Mouse (Mus musculus): ENCODE results near the gene Med15.
A peak's percentile ranks its signal among the peaks of the same experiment; 100 is the strongest.
"Not testable (repeated sequence)": the region's sequence is repeated elsewhere in the genome, so short reads cannot be mapped to it uniquely, and the experiment has no call there.

Med15 gene

GRCm38 (mm10) chr16:17732841-17733340, at the start of gene Med15:
Gene Med15, minus strand, starts transcription at chr16:17732891.
- no peak for DNase-seq

DNA sequence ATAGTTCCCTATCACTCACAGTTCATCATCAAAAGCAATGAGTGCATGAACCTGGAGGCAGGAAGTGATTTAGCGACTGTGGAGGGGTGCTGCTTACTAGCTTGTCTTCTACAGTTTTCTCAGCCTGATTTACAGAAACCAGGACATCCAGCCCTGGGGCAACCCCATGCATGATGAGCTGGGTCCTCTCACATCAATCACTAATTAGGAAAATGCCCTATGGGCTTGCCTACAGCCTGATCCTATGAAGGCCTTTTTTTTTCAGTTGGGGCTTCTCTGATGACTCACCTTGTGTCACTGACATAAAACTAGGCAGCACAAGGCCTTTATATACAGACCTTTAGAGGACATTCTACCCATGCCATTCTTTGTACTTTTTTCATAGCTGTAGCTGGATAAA, 47.0 kb upstream of the Med15 start:
- no peak for DNase-seq

DNA sequence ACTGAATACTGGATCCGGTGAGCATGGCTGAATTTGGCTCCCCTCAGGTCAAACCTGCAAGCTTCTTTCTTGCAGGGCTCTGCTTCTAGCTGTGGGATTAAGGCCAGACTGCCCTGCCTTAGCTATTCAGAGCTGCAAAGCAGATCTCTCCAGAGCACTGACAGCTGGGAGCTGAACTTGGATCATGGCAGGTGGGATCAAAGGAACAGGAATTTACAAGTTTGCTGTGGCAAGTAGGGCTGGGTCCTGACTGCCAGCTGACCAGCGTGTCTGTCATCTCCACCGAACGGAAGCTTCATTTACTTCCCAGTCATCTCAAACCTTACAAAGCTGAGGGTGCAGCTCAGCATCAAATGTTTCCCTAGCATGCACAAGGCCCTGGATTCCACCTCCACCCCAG, 45.5 kb upstream of the Med15 start:
- DNase-seq, result no peak

DNA sequence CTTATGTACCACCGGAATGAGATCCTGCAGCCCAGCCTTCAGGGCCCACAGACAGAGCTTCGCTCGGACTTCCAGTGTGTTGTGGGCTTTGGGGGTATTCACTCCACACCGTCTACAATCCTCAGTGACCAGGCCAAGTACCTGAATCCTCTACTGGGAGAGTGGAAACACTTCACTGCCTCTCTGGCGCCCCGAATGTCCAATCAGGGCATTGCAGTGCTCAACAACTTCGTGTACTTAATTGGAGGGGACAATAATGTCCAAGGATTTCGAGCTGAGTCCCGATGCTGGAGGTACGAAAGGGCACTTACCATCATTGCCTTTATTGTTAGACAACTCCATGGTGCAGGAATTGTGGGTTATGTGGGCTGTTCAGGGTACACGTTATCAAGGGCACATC, 44.1 kb upstream of the Med15 start:
- peak in 1 of 2 experiments; percentile 80 for DNase-seq

- DNase-seq, result peak in 1 of 2 experiments; percentile 28
These were observed 38.6 kb upstream of the Med15 start for GRCm38 (mm10) chr16:17771117-17771865.

GRCm38 (mm10) chr16:17768834-17769233, 36.1 kb upstream of the Med15 start:
- DNase-seq, result peak in 1 of 2 experiments; percentile 6

GRCm38 (mm10) chr16:17764108-17764511, 31.4 kb upstream of the Med15 start:
- peak; percentile 31 to 35 for DNase-seq

DNA sequence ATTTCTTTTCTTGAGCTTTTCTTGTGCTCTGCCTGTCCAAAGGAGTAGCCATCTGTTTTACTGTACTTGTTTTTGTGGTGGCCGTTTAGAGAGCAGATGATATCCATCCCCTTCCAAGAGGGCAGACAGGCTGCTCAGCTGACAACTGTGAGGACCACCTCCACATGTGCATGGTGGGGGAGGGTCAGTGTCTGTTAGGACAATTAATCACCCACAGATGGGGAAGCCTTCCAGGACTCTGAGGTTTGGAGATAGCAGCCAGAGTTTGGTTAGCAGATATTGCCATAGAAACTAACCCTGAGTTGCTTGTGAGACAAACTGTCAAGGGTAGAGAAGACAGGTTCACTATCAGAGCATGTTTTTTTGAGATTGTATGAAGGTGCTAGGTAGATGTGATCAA, 28.4 kb upstream of the Med15 start:
- DNase-seq, result no peak

DNA sequence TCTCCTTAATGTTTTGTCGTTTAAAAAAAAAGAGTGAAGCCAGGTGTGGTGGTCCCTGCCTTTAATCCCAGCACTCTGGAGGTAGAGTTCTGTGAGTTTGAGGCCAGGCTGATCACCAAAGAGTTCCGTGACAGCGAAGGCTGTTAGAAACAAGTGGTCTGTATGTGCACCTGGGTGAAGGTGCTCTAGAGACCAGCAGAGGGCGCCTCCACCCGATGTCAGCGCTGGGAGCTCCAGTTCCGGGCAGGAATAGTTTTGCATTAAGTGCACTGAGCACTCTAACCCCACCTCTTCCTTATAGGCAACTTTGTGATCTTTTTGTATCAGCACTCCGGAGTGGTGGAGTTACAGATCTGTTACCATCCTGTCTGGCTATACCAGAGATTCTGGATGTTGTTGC, 28.0 kb upstream of the Med15 start:
- peak; percentile 39 to 76 for DNase-seq

DNA sequence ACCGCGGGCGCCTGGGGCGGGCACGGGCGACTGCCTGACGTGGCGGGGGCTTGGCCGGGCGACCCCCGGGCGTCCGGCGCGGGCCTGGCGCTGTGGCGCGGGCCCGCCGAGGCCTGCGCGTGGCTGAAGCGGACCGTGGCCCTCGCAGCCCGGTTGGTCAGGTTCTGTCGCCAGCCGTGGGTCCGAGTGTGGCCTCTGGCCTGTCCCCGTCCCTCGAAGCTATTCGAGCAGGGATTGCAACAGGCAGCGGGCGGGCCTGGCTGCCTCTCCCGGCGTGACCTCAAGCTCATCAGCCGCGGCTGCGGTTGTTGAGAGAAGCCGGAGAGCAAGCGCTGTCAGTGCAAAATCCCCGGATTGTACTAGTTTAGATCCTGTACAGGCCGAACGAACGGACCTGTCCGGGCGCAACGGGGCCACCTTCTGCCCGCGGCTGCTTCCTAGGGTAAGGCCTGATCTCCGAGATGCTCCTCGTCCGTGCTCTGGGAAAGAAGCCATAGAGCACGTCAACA, 27.2 kb upstream of the Med15 start:
- DNase-seq, result peak; percentile 45 to 65

DNA sequence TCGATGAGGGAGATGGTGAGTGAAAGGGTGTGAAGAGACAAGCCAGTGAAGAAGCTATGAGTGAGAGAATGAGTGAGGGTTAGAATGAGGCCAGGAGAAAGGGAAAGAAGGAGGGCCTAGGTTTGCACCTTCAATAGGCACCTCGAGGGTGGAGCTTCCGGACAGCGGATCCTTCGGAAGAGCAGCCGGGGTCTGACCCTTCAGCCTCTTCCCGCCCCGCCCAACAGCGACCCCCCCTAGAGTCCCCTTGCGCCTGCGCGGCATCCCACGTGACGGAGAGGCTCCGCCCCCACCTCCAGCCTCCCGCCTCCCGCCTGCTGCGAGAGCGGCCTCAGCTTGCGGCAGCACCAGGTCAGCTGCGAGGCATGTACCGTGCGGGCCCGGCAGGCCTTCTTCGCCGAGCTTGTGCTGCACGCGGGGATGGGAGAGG, 26.7 kb upstream of the Med15 start, which contains the start of gene Klhl22:
Gene Klhl22, plus strand, starts transcription at position 275 of the 430 bp plus-strand sequence.
- peak; percentile 91 to 95 for DNase-seq

DNA sequence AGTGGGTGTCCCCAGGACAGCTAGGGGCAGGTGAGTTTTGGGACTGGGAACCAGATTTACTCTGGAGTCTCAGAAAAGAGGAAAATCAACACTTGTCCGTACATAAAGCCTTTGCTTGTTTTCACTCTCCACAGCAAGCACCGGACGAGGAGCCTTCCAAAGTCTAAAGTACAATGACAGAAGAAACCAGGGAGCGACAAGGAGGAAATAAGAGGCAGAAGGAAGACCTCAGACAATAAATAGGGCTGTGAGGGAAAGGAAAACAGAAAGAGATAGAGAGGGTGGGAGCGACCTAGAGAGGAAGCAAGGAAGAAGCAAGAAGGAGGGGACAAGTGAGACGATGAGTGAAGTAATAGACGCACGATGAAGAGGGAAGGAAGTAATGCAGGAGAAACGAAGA, 26.2 kb upstream of the Med15 start:
- peak; percentile 54 to 55 for DNase-seq

DNA sequence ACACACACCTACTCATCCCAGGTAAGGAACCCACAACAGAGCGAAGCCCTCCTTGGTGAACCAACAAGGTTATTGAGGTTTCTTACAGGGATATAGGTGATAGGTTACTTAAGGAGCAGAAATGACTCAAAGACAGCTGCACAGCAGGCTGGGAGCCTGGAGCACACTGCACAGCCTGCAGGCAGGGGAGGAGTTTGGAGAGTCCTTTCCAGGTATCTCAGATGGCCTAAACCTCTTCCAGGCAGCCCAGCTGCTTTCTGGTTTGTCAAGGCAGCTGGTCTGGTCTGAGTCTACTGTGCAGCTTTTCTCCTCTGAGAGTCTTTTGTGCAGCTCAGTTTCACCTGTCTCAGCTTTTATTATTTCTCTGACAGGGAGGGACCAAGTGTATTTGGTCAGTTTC, 25.1 kb upstream of the Med15 start:
- no peak for DNase-seq

- DNase-seq, result peak in 1 of 2 experiments; percentile 43
These were observed 21.0 kb upstream of the Med15 start for GRCm38 (mm10) chr16:17753686-17754085.

DNA sequence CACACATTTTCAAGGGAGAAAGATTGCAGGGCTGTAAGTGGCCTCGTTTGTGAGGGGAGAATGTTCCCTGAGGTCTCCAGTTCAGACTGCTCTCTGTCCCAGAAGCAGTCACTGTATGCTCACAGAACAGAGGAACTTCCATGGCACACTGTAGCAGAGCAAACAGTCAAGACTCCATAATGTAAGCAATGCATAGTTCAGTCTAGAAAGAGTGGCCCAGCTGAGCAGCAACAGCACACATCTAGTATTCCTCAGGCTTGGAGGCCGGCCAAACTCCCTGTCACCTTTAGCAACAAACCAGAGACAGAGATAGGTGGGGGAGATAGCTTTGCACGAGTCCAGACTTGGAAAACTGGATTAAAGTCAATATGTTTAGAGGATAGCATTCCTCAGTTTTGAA, 20.3 kb upstream of the Med15 start:
- DNase-seq, result peak in 1 of 2 experiments; percentile 57

- no peak for DNase-seq
These were observed 12.4 kb upstream of the Med15 start for GRCm38 (mm10) chr16:17745067-17745466.

DNA sequence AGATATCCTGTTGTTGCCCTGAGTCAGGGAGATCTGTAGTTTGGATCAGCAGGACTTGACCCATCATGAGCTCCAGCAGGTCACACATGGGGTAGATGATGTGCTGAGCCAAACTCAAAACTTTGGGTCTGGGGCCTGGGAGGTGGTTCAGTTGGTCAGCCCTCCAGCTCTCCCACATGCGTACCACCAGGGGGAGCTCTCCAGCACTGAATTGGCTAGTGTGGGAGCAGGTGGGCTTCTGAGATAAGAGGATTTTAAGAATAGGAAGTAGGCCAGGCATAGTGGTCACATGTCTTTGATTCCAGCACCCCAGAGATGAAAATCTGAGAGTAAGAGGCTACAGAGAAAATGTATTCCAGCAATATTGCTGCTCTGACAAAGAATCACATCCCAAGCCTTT, 11.8 kb upstream of the Med15 start:
- DNase-seq, result peak in 1 of 2 experiments; percentile 69

- DNase-seq, result peak; percentile 48 to 71
These were observed 10.6 kb upstream of the Med15 start for GRCm38 (mm10) chr16:17743279-17743678.

DNA sequence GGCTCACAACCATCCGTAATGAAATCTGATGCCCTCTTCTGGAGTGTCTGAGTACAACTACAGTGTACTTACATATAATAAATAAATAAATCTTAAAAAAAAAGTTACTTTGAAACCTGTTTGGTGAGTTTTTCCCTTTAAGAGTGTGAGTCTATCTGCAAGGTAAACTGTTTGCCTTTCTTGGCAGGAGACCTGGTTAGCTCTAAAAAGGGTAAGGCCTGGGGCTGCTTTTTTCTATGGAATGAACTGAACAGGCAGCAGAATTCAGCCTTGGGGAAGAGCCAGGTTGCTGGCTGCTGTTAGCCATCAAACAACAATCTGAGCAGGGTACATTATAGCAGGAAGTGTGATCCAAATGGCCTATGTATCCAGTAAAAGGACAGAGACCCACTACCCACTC, 10.1 kb upstream of the Med15 start:
- peak; percentile 20 to 46 for DNase-seq

GRCm38 (mm10) chr16:17740080-17740479, 7.4 kb upstream of the Med15 start:
- no peak for DNase-seq

DNA sequence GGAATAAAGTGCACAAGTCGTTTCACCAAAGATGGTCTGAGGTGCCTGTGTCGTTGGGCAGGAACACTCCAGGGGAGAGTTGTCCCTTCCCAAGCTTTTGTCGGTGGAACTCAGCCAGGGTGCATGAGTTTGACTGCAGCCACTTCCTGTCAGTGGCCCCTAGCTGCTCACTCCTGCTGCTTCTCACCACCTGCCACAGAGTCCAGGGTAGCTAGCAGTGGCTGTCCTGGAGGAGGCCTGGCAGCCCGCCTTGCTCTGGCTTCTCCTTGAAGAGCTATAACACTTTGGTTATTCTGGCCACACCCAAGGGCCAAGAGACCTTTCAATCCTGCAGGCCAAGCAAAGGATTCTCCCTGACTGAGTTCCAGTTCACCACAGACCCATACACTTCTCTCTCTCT, 3.5 kb upstream of the Med15 start:
- DNase-seq, result no peak

GRCm38 (mm10) chr16:17734872-17735271, 2.2 kb upstream of the Med15 start:
- DNase-seq, result not testable (repeated sequence)

GRCm38 (mm10) chr16:17733646-17734045, 955 bp upstream of the Med15 start:
- no peak for DNase-seq

DNA sequence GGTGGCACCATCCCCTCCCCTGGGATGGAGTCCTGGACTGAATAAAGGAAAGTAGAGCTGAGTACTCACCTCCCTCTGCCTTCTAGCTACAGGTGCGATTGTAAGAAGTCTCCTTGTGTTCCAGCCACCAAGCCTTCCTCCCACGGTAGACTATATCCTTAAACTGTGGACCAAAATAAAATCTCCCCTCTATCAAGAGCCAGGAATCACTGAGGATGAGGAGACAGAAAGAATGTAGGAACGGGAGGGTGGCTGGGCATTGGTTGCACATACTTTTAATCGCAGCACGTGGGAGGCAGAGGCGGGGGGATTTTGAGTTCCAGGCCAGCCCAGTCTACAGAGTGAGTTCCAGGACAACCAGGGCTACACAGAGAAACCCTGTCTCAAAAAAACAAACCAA, 260 bp downstream of the Med15 start:
- DNase-seq, result no peak
